Mouse (Mus musculus) ES-E14 (cell line): ENCODE measurements around the gene Cygb. TPM values are rescaled to one million over a fixed set of nuclear protein-coding genes. Genes with fewer than 3 reads are reported as not detected.
"Not testable (repeated sequence)": the region's sequence is repeated elsewhere in the genome, so short reads cannot be mapped to it uniquely, and the experiment has no call there.

Experiments
- DNase-seq: peaks from one replicate; pipeline ENCODE4 v3.0.0-alpha.2; 2013; ENCODE audit warnings: low read depth, low spot score
- H3K27ac ChIP-seq: 2 replicates; pipeline ENCODE4 v1.5.1; 2012; ENCODE audit warnings: low read depth, mild to moderate bottlenecking, low read length, moderate library complexity, mixed read lengths; ENCODE audit not compliant: poor library complexity, insufficient read depth, severe bottlenecking
- H3K36me3 ChIP-seq: 2 replicates; pipeline ENCODE4 v1.6.1; 2012; ENCODE audit warnings: mild to moderate bottlenecking, low read length, moderate library complexity, mixed read lengths; ENCODE audit not compliant: control insufficient read depth, poor library complexity, insufficient read depth, severe bottlenecking
- H3K4me1 ChIP-seq, 2 experiments: fragments of 150-350 bp in 1 of 2; sonication (generic) in 1 of 2; 2 replicates each; pipeline ENCODE4 v1.6.1; 2012; ENCODE audit warnings: low read length in 2 of 2, mild to moderate bottlenecking in 1 of 2, mixed read lengths in 1 of 2; ENCODE audit not compliant: control insufficient read depth in 2 of 2, insufficient read depth in 2 of 2, poor library complexity in 1 of 2
- H3K4me3 ChIP-seq, 2 experiments: fragments of 150-350 bp in 1 of 2; sonication (generic) in 1 of 2; 2 replicates each; pipeline ENCODE4 v1.5.1; 2012; ENCODE audit warnings: low read length in 2 of 2, low read depth in 1 of 2, mild to moderate bottlenecking in 1 of 2, mixed read lengths in 1 of 2; ENCODE audit not compliant: insufficient read depth in 1 of 2, poor library complexity in 1 of 2, severe bottlenecking in 1 of 2
- H3K9ac ChIP-seq: 2 replicates; pipeline ENCODE4 v1.6.1; 2012; ENCODE audit warnings: low read depth, mild to moderate bottlenecking, low read length, mixed read lengths; ENCODE audit not compliant: poor library complexity, insufficient read depth, severe bottlenecking
- H3K9me3 ChIP-seq: fragments of 150-350 bp; sonication (generic); 2 replicates; pipeline ENCODE4 v1.6.1; 2012; ENCODE audit warnings: low read depth, mild to moderate bottlenecking, low read length; ENCODE audit not compliant: control insufficient read depth, insufficient read depth
- CHD2 ChIP-seq: IDR thresholded peaks from 2 replicates; pipeline ENCODE4 v1.6.1; 2014; ENCODE audit warnings: mild to moderate bottlenecking, low read depth, low read length, inconsistent platforms
- HCFC1 ChIP-seq: IDR thresholded peaks from 2 replicates; pipeline ENCODE4 v1.6.1; 2012; ENCODE audit warnings: low read length, inconsistent platforms, borderline replicate concordance; ENCODE audit not compliant: insufficient read depth
- MAFK ChIP-seq: IDR thresholded peaks from 2 replicates; pipeline ENCODE4 v1.6.1; 2014; ENCODE audit warnings: mild to moderate bottlenecking, low read depth, low read length, inconsistent platforms; ENCODE audit not compliant: insufficient read depth
- ZC3H11A ChIP-seq: IDR thresholded peaks from 2 replicates; pipeline ENCODE4 v1.6.1; 2012; ENCODE audit warnings: low read depth, mild to moderate bottlenecking, inconsistent platforms, low read length, borderline replicate concordance
- ZNF384 ChIP-seq: IDR thresholded peaks from 2 replicates; pipeline ENCODE4 v1.6.1; 2012; ENCODE audit warnings: low read depth, low read length, inconsistent platforms
- in situ Hi-C, 2 experiments: fragments of 600-800 bp; cut with MboI; formaldehyde crosslinking; loops; one replicate each; pipeline ENCODE4 v1.15.1; 2025; ENCODE audit warnings: low sequenced_read_pairs in 2 of 2, inconsistent platforms in 1 of 2; ENCODE audit not compliant: unreplicated experiment in 2 of 2
- total RNA-seq: library from RNA; depleted of rRNA; stranded (reverse); fragments of 300-350 nt; gene quantifications from 2 replicates; pipeline ENCODE4 v1.2.3, GENCODE M21; 2012

Gene Cygb
- total RNA-seq, 1 experiment = 0.40 TPM

DNA sequence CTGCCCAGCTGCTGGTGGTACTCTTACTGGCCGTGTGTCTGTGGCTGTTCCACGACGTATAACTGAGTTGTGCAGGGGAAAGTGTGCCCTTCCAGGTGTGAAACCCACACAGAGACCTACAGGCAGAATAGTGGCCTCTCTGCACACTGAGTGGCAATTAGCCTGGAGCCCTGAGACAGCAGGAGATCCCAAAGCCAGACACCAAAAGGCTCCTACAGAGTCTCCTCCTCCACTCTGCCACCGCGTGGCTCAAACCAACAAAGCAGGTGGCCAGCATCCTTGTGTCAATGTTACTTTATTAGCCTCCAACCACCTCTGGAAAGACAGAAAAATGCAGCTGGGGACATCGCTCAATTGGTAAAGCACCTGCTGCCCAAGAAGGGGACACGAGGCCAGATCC lies 14.7 kb upstream of the Cygb start:
- TF ChIP-seq MAFK = no peak
- TF ChIP-seq HCFC1 = no peak
- TF ChIP-seq ZC3H11A = no peak
- TF ChIP-seq ZNF384 = no peak
- TF ChIP-seq CHD2 = no peak
- Histone ChIP-seq H3K36me3 (peaks cover 20% of the 10 kb centered on the region), H3K9ac (no peak overlapping the region), H3K27ac (no peak overlapping the region), H3K4me1 (peaks cover 1 to 13% of the 10 kb centered on the region in 2 experiments; a peak in 2 of 4 replicates), H3K9me3 (no peaks in the 10 kb centered on the region), H3K4me3 (no peak overlapping the region)
- no peak for DNase-seq
- in situ Hi-C loops = no loop called here

DNA sequence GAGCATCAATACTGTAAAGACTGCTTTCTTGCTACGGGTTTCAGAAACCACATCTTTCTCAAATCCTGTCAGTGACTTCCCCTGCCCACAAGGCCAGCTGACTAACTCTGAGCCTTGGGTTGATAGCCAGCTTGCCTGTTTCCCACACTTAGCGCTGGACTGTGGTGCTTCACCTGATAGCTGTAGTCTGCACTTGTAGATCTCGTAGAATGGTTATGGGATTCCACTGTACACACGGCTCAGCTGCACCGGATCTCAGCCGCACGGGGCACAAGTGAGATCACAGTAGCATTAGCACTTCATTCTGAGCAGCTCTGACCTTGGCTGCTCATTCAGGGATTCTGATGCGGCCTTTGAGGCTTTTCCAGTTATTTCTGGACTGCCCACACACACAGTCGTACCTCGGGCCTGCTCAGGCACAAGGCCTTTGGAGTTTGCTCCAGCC lies 14.3 kb upstream of the Cygb start:
- no peak overlapping the region for H3K27ac ChIP-seq
- peaks cover 1 to 10% of the 10 kb centered on the region in 2 experiments; a peak in 2 of 4 replicates for H3K4me1 ChIP-seq

DNA sequence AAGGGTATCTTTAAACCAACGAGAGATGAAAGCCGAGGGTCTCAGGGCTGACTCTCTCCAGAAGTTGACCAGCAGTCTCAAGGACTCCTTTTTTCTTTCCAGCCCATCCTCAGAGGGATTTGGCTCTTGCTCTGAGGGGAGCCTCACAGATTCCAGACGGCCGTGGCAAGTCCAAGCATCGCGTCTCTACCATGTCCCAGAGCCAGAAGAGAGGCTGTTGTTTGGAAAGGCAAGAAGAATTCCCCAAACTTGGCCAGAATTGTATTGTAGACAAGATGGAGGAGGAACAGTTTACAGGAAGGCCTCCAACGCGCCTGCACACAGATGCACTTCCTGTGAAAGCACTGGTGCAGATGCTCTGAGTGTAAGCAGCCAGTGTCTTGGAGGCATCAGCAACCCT lies 13.8 kb upstream of the Cygb start:
- Histone ChIP-seq H3K9ac (no peak overlapping the region), H3K36me3 (peaks cover 12% of the 10 kb centered on the region), H3K4me1 (peaks cover 1 to 6% of the 10 kb centered on the region in 2 experiments; a peak in 2 of 4 replicates), H3K4me3 (no peak overlapping the region), H3K9me3 (no peaks in the 10 kb centered on the region), H3K27ac (no peak overlapping the region)
- no peak for TF ChIP-seq ZNF384
- TF ChIP-seq HCFC1 = no peak
- in situ Hi-C loops = no loop called here
- no peak for DNase-seq

More for the DNA sequence above, 14.3 kb upstream of the Cygb start:
- peaks cover 16% of the 10 kb centered on the region for H3K36me3 ChIP-seq
- in situ Hi-C loops = no loop called here
- no peak for TF ChIP-seq CHD2
- no peak overlapping the region for H3K9ac ChIP-seq
- DNase-seq = no peak
- no peaks in the 10 kb centered on the region for H3K9me3 ChIP-seq
- H3K4me3 ChIP-seq = no peak overlapping the region

DNA sequence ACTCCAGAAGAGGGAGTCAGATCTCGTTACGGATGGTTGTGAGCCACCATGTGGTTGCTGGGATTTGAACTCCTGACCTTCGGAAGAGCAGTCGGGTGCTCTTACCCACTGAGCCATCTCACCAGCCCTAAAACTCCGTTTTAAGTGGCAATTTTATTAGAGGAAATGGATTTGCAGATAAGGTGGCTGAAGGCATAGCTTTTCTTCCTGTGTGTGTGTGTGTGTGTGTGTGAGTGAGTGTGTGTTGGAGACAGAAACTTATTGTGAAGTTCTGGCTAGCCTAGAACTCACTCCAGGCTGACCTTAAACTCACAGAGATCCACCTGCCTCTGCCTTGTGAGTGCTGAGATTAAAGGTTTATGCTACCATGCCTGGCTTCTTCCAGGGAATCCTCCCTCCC lies 12.9 kb upstream of the Cygb start:
- H3K27ac ChIP-seq, H3K9ac ChIP-seq, in situ Hi-C loops, H3K36me3 ChIP-seq, H3K4me3 ChIP-seq, H3K4me1 ChIP-seq, H3K9me3 ChIP-seq, DNase-seq: not testable (repeated sequence)

DNA sequence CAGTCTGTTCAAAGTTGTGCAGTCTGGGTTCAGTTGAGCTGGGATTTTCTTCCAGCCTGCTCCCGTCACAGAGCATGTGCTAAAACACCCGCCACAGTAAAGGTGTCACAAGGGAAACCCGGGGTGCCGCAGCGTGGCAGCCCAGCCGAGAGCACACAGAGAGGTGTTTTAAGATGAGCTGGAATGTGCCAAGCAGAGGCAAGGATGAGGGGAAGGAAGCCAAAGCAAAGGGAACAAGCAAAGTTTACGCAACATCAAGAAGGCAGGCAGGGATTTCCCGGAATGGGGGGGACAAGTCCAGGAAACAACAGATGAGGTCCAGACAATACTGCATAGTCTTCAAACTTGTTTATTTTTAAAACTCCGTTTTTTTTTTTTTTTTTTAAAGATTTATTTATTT lies 12.5 kb upstream of the Cygb start:
- no peak for TF ChIP-seq CHD2
- no peak for TF ChIP-seq MAFK
- TF ChIP-seq ZC3H11A = no peak
- no peak for TF ChIP-seq ZNF384
- TF ChIP-seq HCFC1 = no peak
- Histone ChIP-seq H3K9me3 (no peaks in the 10 kb centered on the region), H3K4me3 (no peak overlapping the region), H3K9ac (no peak overlapping the region), H3K36me3 (no peaks in the 10 kb centered on the region), H3K4me1 (peaks cover 1 to 13% of the 10 kb centered on the region in 2 experiments; a peak in 3 of 4 replicates), H3K27ac (no peak overlapping the region)
- no peak for DNase-seq
- in situ Hi-C loops = no loop called here
